Mouse (Mus musculus) lung, postnatal 0 days (tissue): Measurements from ENCODE around the gene Ubox5.

Experiments used
- CTCF ChIP-seq: IDR thresholded peaks from 2 replicates; pipeline ENCODE4 v1.5.1; 2016; ENCODE audit warnings: antibody characterized with exemption, mild to moderate bottlenecking
- EP300 ChIP-seq: IDR thresholded peaks from 2 replicates; pipeline ENCODE4 v1.6.1; 2016; ENCODE audit warnings: antibody characterized with exemption, mild to moderate bottlenecking, control low read depth

- TF ChIP-seq EP300 (no peak), CTCF (no peak)
Measured at GRCm38 (mm10) chr2:130556292-130556691, 73.5 kb downstream of the Ubox5 start.
